Mouse (Mus musculus): ENCODE measurements around the gene Siah2. TPM values are rescaled to one million over a fixed set of nuclear protein-coding genes. Genes with fewer than 3 reads are reported as not detected.

Siah2 gene
- polyA plus RNA-seq, 1 experiment from 2014 or later: 5.8 TPM

DNA sequence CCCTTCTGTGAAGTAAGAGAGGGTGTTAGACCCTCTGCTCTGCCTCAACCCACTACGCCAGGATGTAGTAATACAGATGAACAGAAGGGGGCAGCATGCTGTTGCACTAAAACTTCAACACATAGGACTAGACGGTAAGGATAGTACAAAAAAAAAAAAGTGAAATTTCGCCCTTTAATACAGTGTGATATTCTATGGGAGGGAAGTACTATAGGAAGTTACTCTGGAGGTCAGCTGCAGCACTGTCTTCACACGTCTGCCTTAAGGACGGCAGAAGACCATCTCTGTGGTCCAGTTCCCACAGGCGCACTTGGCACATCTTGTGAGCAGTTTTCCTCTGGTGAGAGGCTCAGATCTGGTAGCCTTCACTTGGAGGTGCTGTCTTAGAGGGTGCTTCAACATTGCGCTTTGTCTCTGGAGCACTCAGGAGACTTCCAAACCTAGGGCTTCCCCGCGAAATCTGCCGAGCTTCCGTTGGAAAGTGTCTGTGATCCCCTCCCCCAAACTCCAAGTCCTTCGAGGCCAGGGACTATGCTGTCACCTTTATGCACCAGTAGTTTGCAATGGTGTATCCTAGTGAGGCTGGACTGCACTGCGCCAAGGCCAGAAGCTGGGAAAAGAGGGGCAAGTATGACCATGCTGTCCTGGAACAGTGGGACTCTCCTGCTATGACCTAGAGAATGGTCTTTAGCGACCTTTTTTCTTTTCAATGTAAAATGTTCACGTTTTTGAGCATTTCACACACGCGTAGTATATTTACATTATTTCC lies 36.7 kb downstream of the Siah2 start:
- ATAC-seq: peak; percentile 81
- Histone ChIP-seq H3K36me3 (no peaks in the 10 kb centered on the region), H3K4me1 (replicated peaks) (no peaks in the 10 kb centered on the region), H3K9ac (replicated peaks) (no peak overlapping the region), H3K4me2 (replicated peaks) (no peak overlapping the region), H3K4me3 (replicated peaks) (no peak overlapping the region), H3K27ac (no peak overlapping the region), H3K27me3 (no peaks in the 10 kb centered on the region), H3K9me3 (no peaks in the 10 kb centered on the region)
- WGBS: 54% methylated on average over 17 of the region's 17 CpGs

DNA sequence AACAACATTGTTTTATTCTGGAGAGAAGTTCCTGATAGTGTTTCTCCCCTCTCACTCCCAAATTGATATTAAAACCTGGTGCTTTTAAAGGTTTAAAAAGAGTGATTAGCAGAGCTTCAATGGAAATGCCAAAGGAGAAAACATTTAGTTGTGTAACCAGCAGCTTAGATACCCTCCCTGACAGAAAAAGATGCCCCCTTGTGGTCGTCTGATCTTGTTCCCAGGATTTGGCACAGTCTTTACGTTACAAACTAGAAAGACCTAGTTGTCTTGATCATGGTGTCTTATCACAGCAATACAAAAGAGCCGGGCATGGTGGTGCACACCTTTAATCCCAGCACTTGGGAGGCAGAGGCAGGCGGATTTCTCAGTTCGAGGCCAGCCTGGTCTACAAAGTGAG lies 38.3 kb downstream of the Siah2 start:
- H3K9ac ChIP-seq (replicated peaks): no peak overlapping the region
- WGBS: 65% methylated on average over 5 of the region's 5 CpGs
- H3K4me2 ChIP-seq (replicated peaks): no peak overlapping the region
- no peaks in the 10 kb centered on the region for H3K4me1 ChIP-seq (replicated peaks)
- no peaks in the 10 kb centered on the region for H3K9me3 ChIP-seq
- no peaks in the 10 kb centered on the region for H3K36me3 ChIP-seq
- H3K4me3 ChIP-seq (replicated peaks): no peak overlapping the region
- H3K27ac ChIP-seq: no peak overlapping the region
- no peak for ATAC-seq
- H3K27me3 ChIP-seq: no peaks in the 10 kb centered on the region

DNA sequence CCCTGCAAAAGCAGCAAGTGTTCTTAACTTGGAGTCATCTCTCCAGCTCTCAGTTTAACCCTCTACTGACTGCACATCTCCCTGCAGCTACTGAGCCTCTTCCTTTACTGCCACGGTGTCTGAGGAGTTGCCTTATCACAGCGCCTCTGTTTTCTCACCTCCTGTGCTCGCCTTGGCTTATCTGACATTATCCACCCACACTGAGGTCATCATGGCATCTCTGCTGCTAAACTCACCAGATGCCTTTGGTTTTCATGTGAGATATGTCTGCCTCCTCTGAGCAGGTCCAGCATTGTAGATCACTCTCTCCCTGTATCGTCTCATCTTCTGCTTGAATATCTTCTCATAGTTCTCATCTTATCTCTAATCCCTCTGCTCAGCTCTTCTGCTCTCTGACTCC lies 41.9 kb downstream of the Siah2 start:
- Histone ChIP-seq H3K4me3 (replicated peaks) (no peak overlapping the region), H3K4me2 (replicated peaks) (no peak overlapping the region), H3K9ac (replicated peaks) (no peak overlapping the region), H3K36me3 (no peaks in the 10 kb centered on the region), H3K9me3 (no peaks in the 10 kb centered on the region), H3K27ac (no peak overlapping the region), H3K4me1 (replicated peaks) (no peaks in the 10 kb centered on the region), H3K27me3 (no peaks in the 10 kb centered on the region)
- ATAC-seq: no peak
- WGBS: 91% methylated on average over 4 of the region's 4 CpGs

DNA sequence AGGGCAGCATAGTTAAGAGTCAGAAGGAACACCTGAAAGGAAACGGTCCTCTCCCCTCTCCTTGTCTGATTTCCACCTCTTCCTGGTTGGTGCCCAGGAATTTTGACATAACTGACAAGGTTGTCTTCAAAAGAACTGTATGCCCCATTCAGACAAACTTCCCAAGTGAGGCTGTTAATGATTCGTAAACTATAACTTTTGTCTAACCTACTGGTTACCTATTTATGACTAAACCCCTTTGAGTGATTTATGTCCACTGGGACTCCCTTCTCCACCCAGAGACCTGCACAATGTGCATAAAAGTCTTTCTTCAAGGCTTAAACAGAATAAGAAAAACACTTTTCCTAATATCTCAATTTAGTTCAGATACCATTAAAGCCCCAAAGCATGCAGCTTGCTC lies 45.0 kb downstream of the Siah2 start:
- H3K27me3 ChIP-seq: no peaks in the 10 kb centered on the region
- no peaks in the 10 kb centered on the region for H3K9me3 ChIP-seq
- WGBS: 84% methylated on average over 2 of the region's 2 CpGs
- ATAC-seq: no peak
- H3K9ac ChIP-seq (replicated peaks): no peak overlapping the region
- H3K4me2 ChIP-seq (replicated peaks): no peak overlapping the region
- H3K4me1 ChIP-seq (replicated peaks): no peaks in the 10 kb centered on the region
- no peak overlapping the region for H3K4me3 ChIP-seq (replicated peaks)
- H3K36me3 ChIP-seq: no peaks in the 10 kb centered on the region
- H3K27ac ChIP-seq: no peak overlapping the region

DNA sequence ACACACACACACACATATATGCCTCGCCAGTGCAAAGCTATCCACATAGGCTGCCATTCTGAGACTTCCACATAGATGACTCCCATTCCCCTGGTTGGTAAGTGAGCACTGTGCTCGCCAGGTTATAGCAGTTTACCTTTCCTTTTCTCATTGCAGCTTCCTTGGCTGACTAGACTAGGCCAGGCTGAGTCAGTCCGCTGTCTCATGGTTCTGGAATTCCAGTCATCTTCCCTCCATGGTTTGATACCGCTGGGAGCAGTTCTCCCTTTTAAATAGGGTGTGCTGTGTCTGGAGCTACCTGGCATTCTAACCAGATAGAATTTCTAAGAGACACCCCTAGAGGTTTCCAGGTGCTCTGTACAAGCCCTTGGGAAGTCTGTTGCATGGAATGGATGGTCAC lies 46.0 kb downstream of the Siah2 start:
- no peak for ATAC-seq
- Histone ChIP-seq H3K27me3 (no peaks in the 10 kb centered on the region), H3K4me2 (replicated peaks) (no peak overlapping the region), H3K36me3 (no peaks in the 10 kb centered on the region), H3K27ac (no peak overlapping the region), H3K4me3 (replicated peaks) (no peak overlapping the region), H3K9ac (replicated peaks) (no peak overlapping the region), H3K9me3 (no peaks in the 10 kb centered on the region), H3K4me1 (replicated peaks) (no peaks in the 10 kb centered on the region)
- WGBS: 89% methylated on average over 4 of the region's 4 CpGs

DNA sequence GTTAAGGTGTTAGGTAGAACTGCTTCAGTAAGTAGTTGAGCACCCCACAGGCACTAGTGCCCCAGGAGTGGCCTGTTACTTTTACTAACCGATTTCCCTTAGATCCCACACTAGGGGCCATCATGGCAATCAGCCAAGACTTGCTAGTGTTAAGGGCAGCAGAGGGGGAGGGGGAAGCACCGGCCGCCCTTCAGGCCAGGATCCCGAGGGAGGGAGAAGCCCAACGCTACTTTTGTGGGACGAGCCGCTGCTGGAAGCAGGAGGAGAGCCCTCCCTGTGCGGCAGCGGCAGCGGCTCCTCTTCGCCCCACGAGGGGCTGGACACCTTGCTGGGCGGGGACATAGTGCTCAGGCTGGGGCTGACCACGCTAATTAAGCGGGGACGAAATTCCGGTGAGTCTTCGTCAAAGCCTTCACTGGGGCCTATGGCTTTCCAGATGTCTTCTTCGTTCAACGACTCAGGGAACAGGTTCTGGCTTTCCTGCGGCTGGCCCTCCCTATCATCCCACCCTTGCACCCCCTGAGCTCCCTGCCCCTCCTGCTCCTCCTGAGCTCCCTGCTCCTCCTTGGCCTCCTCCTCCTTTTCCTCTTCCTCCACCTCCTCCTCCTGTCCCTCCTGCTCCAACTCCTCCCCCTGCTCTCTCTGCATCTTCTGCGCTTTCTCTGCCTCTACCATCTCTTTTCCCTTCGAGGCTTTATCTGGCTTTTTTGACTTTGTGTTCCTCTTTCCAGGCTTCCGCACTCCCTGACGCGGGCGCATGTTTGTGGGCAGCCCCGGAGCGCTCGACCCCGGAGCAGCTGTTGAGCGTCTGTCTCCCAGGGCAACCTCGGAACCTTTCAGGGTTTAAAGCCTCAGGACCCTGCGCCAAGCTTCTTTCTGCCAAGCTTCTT lies 55.5 kb downstream of the Siah2 start, which contains the start of gene Erich6:
TSS of gene Erich6 (minus strand) at position 802 of the 890 bp plus-strand sequence.
- under 1% methylated on average over 34 of the region's 34 CpGs for WGBS
- Histone ChIP-seq H3K4me3 (replicated peaks) (peak within 1 kb of the TSS; percentile 56), H3K9me3 (no peaks in the 10 kb centered on the region), H3K27ac (no peak within 1 kb of the TSS), H3K27me3 (no peaks in the 10 kb centered on the region), H3K9ac (replicated peaks) (peak within 1 kb of the TSS; percentile 74), H3K36me3 (no peaks in the 10 kb centered on the region), H3K4me1 (replicated peaks) (peaks cover 13% of the 10 kb centered on the region), H3K4me2 (replicated peaks) (peak within 1 kb of the TSS; percentile 94)
- ATAC-seq: peak; percentile 92

- H3K4me2 ChIP-seq (replicated peaks): no peak overlapping the region
- H3K9ac ChIP-seq (replicated peaks): no peak overlapping the region
- no peak overlapping the region for H3K4me3 ChIP-seq (replicated peaks)
- peaks cover 8% of the 10 kb centered on the region for H3K4me1 ChIP-seq (replicated peaks)
- no peak for ATAC-seq
- H3K27ac ChIP-seq: no peak overlapping the region
- no peaks in the 10 kb centered on the region for H3K27me3 ChIP-seq
- H3K9me3 ChIP-seq: no peaks in the 10 kb centered on the region
- WGBS: 85% methylated on average over 2 of the region's 2 CpGs
- H3K36me3 ChIP-seq: no peaks in the 10 kb centered on the region
Measured at GRCm38 (mm10) chr3:58631693-58632092, 60.5 kb downstream of the Siah2 start.

DNA sequence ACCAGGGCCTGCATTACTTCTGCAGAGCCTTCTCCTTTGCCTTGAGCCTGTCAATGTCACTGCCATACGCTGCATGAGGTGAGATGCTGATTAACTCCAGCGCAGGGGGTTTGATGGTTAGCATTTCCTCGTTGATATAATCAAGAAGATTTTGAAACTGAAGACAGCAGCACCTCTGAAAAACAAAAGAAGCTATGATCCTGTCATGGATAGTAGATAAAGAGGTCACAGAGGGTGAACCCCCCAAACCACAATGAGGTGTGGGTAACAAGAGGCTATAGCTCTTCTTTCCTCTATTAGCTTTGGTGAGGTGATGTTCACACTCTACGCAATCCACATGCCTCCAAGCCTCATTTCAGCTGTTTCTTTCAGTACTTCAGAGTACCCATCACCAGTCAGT lies 67.2 kb downstream of the Siah2 start:
- no peak for ATAC-seq
- H3K9me3 ChIP-seq: no peaks in the 10 kb centered on the region
- H3K9ac ChIP-seq (replicated peaks): no peak overlapping the region
- H3K4me3 ChIP-seq (replicated peaks): no peak overlapping the region
- H3K4me2 ChIP-seq (replicated peaks): no peak overlapping the region
- WGBS: 86% methylated on average over 4 of the region's 4 CpGs
- no peaks in the 10 kb centered on the region for H3K36me3 ChIP-seq
- H3K4me1 ChIP-seq (replicated peaks): no peaks in the 10 kb centered on the region
- H3K27me3 ChIP-seq: no peaks in the 10 kb centered on the region
- no peak overlapping the region for H3K27ac ChIP-seq

Other genes with a start within 250 kb of the Siah2 start
- 43.3 and 48.3 TPM in 2 replicates for gene Eif2a, start 166.6 kb downstream of the Siah2 start, polyA plus RNA-seq (2015; fragmentation: Nextera tagmentation; extraction: Ambion mirVana)
- 74.0 and 75.3 TPM in 2 replicates for gene Serp1, start 166.5 kb downstream of the Siah2 start, polyA plus RNA-seq (2015; fragmentation: Nextera tagmentation; extraction: Ambion mirVana)
- gene Selenot, start 115.8 kb downstream of the Siah2 start, polyA plus RNA-seq (2015; fragmentation: Nextera tagmentation; extraction: Ambion mirVana): 22.5 and 23.1 TPM in 2 replicates
- gene Erich6, start 55.2 kb downstream of the Siah2 start, polyA plus RNA-seq (2015; fragmentation: Nextera tagmentation; extraction: Ambion mirVana): 0.09 and 0.12 TPM in 2 replicates
- gene Mindy4b-ps, start 129.9 kb upstream of the Siah2 start, polyA plus RNA-seq (2015; fragmentation: Nextera tagmentation; extraction: Ambion mirVana): not detected in 2 replicates
- 0.41 and 0.63 TPM in 2 replicates for gene Clrn1, start 192.9 kb upstream of the Siah2 start, polyA plus RNA-seq (2015; fragmentation: Nextera tagmentation; extraction: Ambion mirVana)

All from midbrain, embryonic 13.5 days (tissue).